Mouse (Mus musculus) right cerebral cortex, adult 18-20 months (tissue): Measurements from ENCODE around the gene Pla1a.

Source experiments
- DNase-seq: peaks from one replicate; pipeline ENCODE4 v3.0.0; 2022; ENCODE audit warnings: mixed read lengths

Pla1a gene

DNA sequence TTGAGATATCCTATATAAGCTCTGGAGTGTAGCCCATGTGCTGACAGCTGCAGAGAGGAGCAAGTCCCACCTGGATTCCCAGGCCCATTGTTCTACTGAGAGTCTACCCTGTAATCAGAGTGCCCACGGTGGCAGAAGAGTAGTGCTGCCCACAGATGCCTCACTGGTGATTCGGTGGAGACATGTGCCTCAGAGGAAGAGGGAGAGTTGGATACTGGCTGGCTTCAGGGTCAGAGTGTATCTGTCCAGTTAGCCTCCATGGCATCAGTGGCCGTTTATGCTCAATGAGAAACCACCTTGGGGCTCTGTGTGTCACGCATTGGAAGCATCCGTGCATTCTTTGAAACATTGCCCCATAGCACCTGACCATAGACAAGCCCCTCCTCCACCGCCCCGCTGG, 69.3 kb downstream of the Pla1a start:
- DNase-seq = no peak

DNA sequence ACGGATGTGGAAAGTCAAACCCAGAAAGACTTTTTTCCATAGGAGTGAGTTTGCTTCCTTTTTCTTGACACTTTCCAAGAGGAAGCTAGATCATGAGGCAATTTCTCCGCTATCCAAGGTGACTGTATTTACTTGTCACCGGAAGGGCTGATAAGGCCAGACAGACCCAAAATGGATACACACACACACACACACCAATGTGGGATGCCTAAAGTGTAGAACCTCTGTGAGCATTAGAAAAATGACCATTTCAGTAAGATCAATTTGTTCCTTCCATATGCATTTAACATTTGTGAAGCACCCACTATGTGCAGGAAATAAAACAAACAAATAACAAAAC, 69.7 kb downstream of the Pla1a start:
- DNase-seq = no peak

DNA sequence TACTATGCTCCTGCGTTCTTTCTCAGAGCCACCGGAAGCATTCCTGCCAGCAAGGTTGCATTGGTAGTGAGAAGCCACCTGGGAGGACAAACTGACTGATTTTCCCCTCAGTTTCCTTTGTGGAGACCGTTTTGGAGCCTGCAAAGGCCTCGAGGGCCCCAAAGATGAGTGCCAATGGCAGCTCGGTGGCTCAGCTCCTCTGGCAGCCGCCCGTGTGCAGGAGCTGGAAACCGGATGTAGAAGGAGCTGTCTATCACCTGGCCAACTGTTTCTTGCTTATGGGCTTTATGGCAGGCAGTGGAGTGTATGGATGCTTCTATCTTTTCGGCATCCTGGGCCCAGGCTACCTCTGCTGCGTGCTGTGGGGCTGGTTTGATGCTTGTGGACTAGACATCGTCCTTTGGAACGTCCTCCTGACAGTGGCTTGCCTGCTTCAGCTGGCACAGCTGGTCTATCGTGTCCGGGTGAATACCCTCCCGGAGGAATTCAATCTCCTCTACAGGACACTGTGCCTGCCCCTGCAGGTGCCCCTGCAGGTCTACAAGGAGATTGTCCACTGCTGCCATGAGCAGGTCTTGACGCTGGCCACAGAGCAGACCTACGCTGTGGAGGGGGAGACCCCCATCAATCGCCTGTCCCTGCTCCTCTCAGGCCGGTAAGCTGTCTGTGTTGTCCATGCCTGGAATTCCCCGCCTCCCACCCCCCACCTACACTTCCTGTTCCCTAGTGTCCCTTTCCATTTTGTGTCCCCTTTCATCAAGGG, 70.3 kb downstream of the Pla1a start:
- DNase-seq = no peak

DNA sequence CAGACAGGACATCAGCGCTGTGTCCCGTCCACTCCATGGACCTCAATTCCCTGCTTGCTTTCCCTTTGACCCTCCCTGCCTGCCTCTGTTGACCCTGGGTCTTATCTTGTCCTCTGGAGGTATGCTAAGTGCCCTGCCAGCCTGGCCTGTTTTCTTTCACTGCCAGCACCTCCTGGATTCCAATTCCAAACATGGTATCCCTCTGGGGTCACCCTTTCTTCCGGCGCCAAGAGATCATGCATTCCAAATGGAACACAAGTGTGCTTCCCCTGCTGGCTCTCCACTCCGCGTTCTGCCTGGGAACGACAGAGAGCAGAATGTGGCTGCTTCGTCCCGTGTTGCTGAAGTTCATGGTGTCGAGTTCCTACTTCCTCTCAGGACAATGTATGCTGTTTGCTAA, 71.0 kb downstream of the Pla1a start, which contains the start of gene Popdc2:
Gene Popdc2 (plus strand): TSS at position 277 of the 400 bp plus-strand sequence.
- no peak for DNase-seq

DNA sequence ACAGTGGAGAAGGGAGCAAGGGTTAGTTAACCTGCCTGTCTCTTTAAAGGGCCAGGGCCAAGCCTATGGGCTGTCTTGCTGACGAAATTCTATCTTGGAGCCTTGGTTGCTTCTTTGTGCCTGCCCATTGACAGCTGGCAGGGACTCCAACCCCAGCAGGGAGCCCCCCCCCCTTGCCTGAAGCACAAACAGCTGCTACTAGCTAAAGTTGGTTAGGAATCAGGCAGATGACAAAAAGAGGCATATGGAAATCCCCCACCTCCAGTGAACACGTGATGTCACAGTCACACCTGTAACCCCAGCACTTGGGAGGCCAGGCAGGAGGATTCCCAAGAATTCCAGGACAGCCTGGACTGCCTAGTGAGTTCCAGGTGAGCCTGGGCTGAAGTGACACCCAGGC, 72.6 kb downstream of the Pla1a start:
- DNase-seq = no peak

DNA sequence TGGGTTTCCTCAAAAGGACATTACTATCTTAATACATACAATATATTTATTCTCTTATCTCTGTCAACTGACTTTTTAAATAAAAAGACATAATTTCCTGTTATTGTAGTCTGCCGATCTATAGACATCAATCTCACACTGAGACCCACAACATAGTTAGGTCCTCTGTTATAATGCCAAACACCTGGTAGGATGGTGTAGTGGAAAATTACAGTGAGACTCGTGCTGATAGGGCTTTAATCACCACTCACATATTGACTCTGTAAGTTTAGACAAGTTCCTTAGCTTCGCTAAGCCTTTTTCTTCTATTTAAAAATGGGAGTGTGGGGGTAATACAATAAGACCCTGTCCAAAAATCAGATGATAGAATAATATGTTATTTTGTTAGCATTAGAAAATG, 73.1 kb downstream of the Pla1a start:
- no peak for DNase-seq

DNA sequence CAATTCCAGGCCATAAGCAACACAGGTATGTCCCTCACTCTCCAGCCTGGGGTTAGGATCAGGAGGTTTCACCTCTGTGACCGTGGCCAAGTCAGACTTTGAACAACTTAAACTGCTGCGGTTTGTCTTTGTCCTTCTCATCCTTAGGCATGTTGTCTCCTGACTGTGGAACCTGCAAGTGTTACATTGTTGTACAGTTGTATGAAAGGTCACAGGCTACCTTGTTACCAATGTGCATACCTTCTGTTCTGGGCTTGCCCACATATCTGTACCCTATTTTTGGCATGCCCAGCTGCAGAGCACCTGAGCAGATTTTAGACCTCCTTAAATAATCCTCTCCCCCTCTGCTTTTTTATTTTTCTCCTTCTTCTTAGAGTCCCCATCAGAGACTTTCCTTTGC, 73.7 kb downstream of the Pla1a start:
- DNase-seq = no peak

DNA sequence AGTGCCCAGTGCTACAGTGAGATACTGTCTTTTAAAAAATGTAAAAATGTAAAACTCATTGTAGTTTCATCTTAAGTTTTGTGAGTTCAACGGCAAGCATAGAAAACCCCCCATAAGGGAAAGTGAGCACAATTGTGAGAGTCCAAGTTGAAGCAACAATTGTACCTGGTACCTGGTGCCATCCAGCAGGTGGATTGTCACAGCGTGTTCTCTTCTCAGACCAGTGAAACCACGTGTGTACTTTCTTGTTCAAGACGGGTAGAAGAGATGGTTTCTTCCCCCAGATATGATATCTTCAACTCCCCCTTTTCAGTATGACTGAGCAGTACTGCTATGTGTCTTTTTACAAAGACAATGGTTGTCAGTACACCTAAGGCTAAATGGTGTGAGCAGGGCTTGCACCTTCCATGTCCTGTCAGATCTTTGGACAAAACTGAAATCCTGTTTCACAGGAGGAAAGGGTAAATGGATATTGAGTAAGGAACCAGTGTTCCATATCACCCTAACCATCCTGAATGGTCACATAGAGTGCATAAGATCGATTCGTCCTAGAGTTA, 74.6 kb downstream of the Pla1a start:
- DNase-seq = no peak

DNA sequence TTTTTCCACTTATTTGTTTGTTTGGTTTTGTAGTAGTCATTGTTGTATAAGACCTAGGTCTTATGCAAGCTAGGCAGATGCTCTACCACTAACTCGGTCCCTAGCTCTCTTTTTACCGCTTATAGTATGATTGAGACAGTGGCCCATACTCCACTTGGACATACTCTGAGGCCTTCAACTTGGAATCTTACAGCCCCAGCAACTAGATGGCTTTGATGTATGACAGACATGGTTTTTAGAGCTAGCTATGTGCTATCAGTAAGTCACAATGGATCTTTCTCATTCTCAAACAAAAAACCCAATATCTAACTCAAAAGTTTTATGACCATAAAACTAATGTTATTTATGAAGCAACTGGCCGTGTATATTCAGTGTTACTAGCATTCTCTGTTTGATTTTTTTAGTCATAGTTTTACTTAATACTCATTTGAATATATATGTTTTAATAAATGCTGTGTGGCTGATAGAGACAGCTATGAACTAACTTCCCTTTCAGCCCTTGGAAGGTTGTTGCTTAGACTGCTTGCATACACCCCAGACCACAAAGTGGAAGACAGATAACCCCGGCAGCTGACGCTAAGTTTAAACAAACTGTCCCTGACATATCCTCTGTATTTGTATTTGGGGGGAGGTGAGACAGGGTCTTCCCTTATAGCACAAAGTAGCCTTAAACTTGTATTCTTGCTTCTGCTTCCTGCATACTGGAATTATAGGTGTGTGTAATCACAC, 78.6 kb downstream of the Pla1a start:
- no peak for DNase-seq

DNA sequence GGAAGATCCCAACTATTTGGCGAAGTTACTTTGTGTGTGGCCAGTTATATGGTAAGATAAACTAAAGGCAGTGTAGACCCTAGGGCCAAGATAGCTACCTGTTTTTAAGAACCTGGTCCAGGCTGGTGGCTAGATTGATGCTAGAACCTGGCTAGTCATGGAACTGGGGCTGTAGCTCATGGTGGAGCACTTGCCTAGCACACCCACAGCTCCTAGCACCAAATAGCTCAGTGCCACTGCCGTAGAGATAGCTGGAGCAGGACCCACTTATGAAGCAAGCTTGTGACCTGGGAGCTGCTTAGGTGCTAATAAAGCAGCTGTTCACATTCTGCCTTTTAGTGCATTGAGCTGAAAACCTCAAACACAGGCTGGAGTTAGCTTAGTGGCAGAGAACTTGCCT, 79.3 kb downstream of the Pla1a start:
- no peak for DNase-seq

DNA sequence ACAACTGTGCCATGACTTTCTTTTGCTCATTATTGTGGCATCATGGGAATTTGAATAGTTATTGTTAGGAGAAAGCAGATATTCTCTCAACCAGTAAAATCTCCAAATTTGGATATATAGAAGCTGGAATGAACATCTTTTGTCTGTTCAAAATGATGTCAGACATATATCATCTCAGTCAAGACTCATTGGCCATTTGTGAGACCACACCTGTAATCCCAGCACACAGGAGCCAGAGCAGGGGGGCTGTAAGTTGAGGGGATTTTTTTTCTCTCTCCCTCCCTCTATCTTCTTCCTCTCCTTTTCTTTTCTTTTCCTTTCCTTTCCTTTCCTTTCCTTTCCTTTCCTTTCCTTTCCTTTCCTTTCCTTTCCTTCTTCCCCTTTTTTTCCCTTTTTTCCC, 80.1 kb downstream of the Pla1a start:
- no peak for DNase-seq

DNA sequence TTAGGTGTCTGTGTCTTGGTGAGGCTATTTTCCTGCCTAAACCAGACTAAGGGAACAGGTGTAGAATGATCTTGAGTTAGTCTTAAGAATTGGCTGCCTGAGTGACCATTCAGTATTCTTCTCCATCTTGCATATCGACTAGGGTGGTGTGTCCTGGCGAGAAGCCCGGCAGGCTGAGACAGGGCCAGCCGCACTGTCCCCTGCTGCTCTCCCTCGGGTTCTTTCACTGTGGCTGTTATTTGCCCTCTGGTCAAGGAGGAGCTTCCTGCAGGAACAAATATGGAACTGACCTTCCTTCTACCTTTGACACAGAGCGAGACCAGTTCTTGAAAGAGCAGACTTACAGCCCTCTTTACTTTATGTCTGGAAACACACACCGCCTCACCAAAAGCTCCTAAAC, 80.9 kb downstream of the Pla1a start:
- DNase-seq = no peak

DNA sequence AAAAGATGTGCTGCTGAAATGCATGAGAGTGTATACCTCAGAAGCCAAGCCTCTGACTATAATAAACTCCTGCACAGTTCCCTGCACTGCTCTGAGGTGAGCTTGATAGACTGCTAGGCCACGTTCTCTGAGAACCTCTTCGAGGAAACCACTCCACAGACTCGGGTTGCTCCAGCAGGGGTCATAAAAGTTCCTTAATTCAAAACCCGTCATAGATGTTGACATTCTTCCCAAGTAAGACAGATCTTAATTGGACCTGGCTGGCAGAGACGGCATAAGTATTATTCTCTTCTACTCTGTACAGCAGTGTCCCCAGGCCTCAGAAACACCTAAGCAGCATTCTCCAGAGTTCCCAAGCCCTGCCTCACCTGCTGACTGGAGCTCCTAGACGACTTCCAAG, 82.0 kb downstream of the Pla1a start:
- DNase-seq = no peak

DNA sequence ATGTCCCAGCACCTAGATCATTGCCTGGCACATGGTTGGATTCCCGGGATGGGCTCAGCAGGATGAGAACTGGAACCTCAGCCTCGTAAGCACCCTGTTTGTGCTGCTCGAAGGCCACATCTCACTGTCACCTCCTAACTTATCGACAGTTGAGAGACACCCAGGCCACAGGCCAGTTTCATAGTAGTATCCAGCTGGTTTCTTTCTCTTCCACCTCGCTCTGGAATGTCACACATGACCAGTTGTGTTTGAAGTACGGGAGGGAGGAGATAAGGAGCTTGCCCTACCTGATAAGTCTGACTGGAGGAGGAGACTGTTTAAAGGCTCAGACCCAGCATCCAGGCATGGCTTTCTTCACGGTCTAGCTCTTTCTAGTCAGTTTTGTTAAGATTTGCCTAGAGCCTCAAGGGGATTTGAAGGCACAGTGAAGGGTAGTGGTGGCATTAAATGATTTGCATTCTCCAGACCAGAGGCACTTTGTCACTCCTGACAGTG, 82.5 kb downstream of the Pla1a start:
- no peak for DNase-seq

DNA sequence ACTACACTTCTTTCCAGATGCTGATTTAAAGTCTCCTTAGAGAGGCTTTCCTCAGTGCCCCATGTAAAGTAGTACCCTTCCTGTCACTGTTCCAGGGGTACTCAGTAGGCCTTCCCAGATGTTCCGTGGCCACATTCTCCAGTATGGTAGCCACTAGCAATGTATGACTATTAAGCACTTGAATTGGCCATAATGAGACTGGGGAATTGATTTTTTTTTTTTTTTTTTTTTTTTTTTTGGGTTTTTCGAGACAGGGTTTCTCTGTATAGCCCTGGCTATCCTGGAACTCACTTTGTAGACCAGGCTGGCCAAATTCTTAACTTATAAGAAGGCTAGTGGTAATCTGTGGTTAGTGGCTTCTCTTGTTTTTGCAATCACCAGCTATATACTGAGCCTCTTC, 83.1 kb downstream of the Pla1a start:
- no peak for DNase-seq

DNA sequence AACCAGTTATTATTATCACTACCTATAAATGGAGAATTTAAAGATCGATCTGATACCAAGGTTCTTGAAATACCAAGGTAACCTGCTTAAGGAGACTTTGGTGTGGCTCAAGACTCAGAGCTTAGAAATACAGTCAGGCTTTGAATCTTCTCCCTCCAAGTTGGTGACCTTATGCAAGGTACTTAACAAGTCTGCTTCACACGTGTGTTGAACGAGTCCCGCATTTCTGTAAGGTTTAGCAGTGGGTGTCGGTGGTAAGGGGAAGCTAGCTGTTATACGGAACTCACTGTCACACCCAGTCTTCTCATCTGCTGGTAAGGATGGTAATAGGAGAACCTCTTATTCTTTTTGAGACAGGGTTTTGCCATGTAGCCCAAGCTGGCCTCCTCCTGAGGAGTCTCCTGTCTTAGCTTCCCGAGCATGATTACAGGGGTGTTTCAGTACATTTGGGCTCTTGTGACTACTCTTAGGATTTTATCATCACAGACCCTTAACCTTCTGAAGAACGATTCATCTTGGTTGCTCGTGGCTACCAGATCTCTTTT, 84.7 kb downstream of the Pla1a start:
- no peak for DNase-seq

DNA sequence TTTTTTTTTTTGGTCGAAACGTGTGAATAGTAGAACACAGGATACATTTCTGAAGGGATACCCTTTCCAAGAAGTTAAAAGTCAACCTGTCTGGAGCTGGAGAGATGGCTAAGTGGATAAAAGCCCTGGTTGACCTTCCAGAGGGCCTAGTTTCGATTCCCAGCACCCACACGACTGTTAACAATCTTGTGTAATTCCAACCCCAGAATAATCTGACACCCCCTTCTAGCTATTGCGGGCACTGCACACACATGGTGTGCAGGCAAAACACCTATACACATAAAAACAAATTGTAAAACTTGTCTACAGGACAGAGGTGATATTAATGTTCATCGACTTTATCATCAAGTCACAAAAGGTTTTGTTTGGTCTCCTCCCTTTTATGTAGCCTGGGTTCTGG, 85.4 kb downstream of the Pla1a start:
- DNase-seq = no peak

DNA sequence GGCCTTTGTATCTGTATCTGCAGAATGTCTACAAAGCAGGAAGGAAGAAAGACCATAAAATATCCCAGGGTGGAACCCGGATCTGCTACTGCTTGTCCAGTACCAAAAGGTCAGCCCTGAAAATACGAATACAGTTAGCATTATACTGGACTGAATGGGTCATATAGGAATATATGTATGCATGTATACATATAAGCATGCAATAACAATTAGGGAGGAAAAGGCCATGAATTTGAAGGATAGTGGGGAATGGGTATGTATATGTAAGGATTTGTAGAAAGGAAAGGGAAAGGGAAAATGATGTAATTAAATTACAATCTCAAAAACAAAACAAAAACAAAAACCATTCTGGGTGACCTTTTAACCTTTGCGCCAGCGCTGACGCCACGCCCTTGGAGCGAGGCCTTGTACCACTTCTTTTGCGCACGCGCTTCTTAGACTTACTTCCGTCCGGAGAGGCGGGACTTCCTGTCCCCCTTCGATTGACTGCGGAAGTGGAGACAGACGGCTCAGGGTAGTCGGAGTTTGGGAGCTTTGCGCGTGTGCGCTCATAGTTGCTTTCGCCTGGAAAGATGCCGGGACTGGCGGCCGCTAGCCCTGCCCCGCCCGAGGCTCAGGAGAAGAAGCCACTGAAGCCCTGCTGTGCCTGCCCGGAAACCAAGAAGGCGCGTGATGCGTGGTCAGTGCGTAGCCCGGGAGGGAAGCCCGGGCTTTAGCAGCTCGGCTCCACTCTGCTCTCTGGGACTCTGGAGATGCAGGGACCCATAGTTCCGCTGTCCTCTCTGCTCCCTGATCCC, 86.2 kb downstream of the Pla1a start, which contains the start of the genes Cox17 and Gm21987:
Gene Cox17 (plus strand): TSS at position 463 of the 797 bp plus-strand sequence.
Gene Gm21987 (plus strand): TSS at position 512 of the 797 bp plus-strand sequence.
- DNase-seq = peak; percentile 96
